Mouse (Mus musculus) liver, embryonic 14.5 days (tissue): ENCODE measurements around the gene Capn9. TPM values are rescaled to one million over a fixed set of nuclear protein-coding genes. Genes with fewer than 3 reads are reported as not detected.

ENCODE experiments used
- ATAC-seq: fragments of 200-750 bp; cut with Nextera tagmentation; 2 replicates; pipeline ENCODE4 v1.8.0; 2017; ENCODE audit warnings: moderate number of reproducible peaks, mild to moderate bottlenecking, moderate library complexity; ENCODE audit not compliant: insufficient read depth
- DNase-seq, 3 experiments: peaks; one replicate each; pipeline ENCODE4 v3.0.0-alpha.2; 2012 to 2013; ENCODE audit warnings: low read depth in 3 of 3, low spot score in 3 of 3
- H3K27ac ChIP-seq: fragments of 300-500 bp; sonication (generic); 2 replicates; pipeline ENCODE4 v1.5.1; 2014; ENCODE audit warnings: moderate library complexity, mild to moderate bottlenecking, control low read depth, inconsistent platforms
- H3K27me3 ChIP-seq: fragments of 300-500 bp; sonication (generic); 2 replicates; pipeline ENCODE4 v1.6.1; 2014; ENCODE audit warnings: mild to moderate bottlenecking, low read length, moderate library complexity; ENCODE audit not compliant: control insufficient read depth, insufficient read depth
- H3K36me3 ChIP-seq: fragments of 300-500 bp; sonication (generic); replicated peaks from 2 replicates; pipeline ENCODE4 v1.6.1; 2014; ENCODE audit warnings: low read depth; ENCODE audit not compliant: control insufficient read depth, insufficient read depth
- H3K4me1 ChIP-seq, 2 experiments: fragments of 200-500 bp in 1 of 2; fragments of 300-500 bp in 1 of 2; sonication (generic) in 1 of 2; replicated peaks; 2 replicates each; pipeline ENCODE4 v1.6.1; 2012 to 2014; ENCODE audit warnings: antibody characterized with exemption in 1 of 2, inconsistent platforms in 1 of 2, low read length in 1 of 2; ENCODE audit not compliant: control insufficient read depth in 2 of 2, insufficient read depth in 2 of 2
- H3K4me2 ChIP-seq: fragments of 300-500 bp; sonication (generic); 2 replicates; pipeline ENCODE4 v1.6.1; 2014; ENCODE audit warnings: low read depth, mild to moderate bottlenecking, control low read depth, moderate library complexity
- H3K4me3 ChIP-seq, 2 experiments: fragments of 200-500 bp in 1 of 2; fragments of 300-500 bp in 1 of 2; sonication (generic) in 1 of 2; 2 replicates each; pipeline ENCODE4 v1.5.1; 2012 to 2014; ENCODE audit warnings: low read depth in 2 of 2, low read length in 2 of 2, mild to moderate bottlenecking in 2 of 2, control low read depth in 1 of 2, inconsistent platforms in 1 of 2, moderate library complexity in 1 of 2; ENCODE audit not compliant: insufficient read depth in 1 of 2
- H3K9ac ChIP-seq: fragments of 300-500 bp; sonication (generic); replicated peaks from 2 replicates; pipeline ENCODE4 v1.6.1; 2014; ENCODE audit warnings: mild to moderate bottlenecking, control low read depth, moderate library complexity
- H3K9me3 ChIP-seq: fragments of 300-500 bp; sonication (generic); 2 replicates; pipeline ENCODE4 v1.6.1; 2016; ENCODE audit warnings: low read length, mixed read lengths; ENCODE audit not compliant: control insufficient read depth
- CTCF ChIP-seq: IDR thresholded peaks from 2 replicates; pipeline ENCODE4 v1.5.1; 2016; ENCODE audit warnings: antibody characterized with exemption, low read depth, control low read depth
- EP300 ChIP-seq: IDR thresholded peaks from 2 replicates; pipeline ENCODE4 v1.6.1; 2016; ENCODE audit warnings: antibody characterized with exemption, low read depth
- WGBS: fragments of 180-500 bp; shearing (Covaris S2); extraction: QIAGEN DNeasy Blood & Tissue Kit; methylation state at CpG from one replicate; pipeline ENCODE4 v1.1.7; 2014; ENCODE audit not compliant: insufficient replicate concordance; 5-methylcytosine and 5-hydroxymethylcytosine counted together
- polyA plus RNA-seq, 2 experiments: library from polyadenylated mRNA; depleted of rRNA in 1 of 2; stranded (reverse) in 1 of 2; unstranded in 1 of 2; fragments of >200 nt; fragmentation: Nextera tagmentation in 1 of 2; extraction: Ambion mirVana in 1 of 2; gene quantifications; 2 replicates each; pipeline versions ENCODE4 v1.2.1 to v1.2.3; 2012 to 2014

Capn9 gene
- polyA plus RNA-seq, 2 experiments, result not detected

GRCm38 (mm10) chr8:124657961-124658360, 82.0 kb downstream of the Capn9 start:
- Histone ChIP-seq H3K4me2 (peak overlapping the region; percentile 70), H3K4me1 (peaks cover 34 to 71% of the 10 kb centered on the region in 2 experiments)

DNA sequence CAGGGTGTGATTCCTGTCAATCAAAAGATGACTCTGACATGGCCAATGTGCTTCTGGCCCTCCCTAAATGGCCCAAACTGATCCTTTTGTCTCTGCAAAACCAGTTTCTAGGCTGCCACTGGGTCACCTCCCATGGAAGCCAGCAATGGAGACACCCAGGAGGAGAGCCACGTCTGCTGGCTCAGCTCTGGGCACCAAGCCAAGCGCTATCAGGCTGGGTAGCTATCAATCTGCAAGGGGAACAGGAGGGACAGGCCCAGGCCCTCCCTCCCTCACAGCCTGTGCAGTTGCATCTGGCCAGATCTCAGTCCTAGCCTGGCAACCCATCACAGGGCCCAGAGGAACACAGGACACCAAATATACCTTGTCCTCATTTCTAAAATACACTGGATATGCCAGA, 82.5 kb downstream of the Capn9 start:
- Histone ChIP-seq H3K4me3 (peak overlapping the region in 1 of 2 experiments; percentile 30; a peak in 2 of 4 replicates), H3K4me1 (peaks cover 34 to 69% of the 10 kb centered on the region in 2 experiments), H3K36me3 (peaks cover 4% of the 10 kb centered on the region; the same call in 1 of the 2 replicates), H3K9me3 (no peaks in the 10 kb centered on the region), H3K9ac (peak overlapping the region; percentile 50), H3K27me3 (no peaks in the 10 kb centered on the region), H3K4me2 (peak overlapping the region; percentile 70), H3K27ac (peak overlapping the region; percentile 89)
- TF ChIP-seq EP300 (0 out of 2 replicates have a peak, but pooled peaks have one; percentile 30), CTCF (no peak)
- 19% methylated on average over 2 of the region's 2 CpGs for WGBS
- ATAC-seq (peak; percentile 84), DNase-seq (peak in 1 of 3 experiments; percentile 67)

More at GRCm38 (mm10) chr8:124657961-124658360, 82.0 kb downstream of the Capn9 start:
- peak overlapping the region; percentile 89 for H3K27ac ChIP-seq
- H3K4me3 ChIP-seq, result peak overlapping the region in 1 of 2 experiments; percentile 30; a peak in 2 of 4 replicates
- 28% methylated on average over 7 of the region's 7 CpGs for WGBS
- no peaks in the 10 kb centered on the region for H3K27me3 ChIP-seq
- H3K9ac ChIP-seq, result peak overlapping the region; percentile 50
- H3K9me3 ChIP-seq, result no peaks in the 10 kb centered on the region
- peaks cover 4% of the 10 kb centered on the region; the same call in 1 of the 2 replicates for H3K36me3 ChIP-seq
- peak; percentile 69 for TF ChIP-seq EP300
- TF ChIP-seq CTCF, result no peak
- DNase-seq (peak in 2 of 3 experiments; percentile 58 to 63), ATAC-seq (peak; percentile 89)

DNA sequence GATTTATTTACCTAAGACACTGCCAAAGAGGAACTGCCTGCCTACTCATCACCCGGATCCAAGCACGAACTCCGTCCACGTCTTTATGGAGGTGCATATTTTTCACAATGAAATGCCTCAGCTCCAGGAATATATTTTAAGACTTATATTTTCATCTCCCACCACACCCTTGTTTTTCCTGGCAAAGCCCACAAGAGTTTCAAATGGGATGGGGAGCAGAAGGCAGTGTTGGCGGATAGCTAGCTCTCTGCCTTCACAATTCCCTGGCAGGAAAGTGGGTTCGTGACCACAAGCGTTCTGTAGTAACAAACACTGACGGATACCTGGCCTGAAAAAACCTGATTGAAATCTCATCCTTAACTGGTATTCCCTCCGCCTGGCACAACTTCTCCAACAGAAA, 85.9 kb downstream of the Capn9 start:
- H3K9ac ChIP-seq, result peak overlapping the region; percentile 79
- H3K4me3 ChIP-seq, result peak overlapping the region; percentile 72 to 78
- no peak for TF ChIP-seq CTCF
- TF ChIP-seq EP300, result no peak
- DNase-seq (no peak), ATAC-seq (no peak)
- 46% methylated on average over 9 of the region's 9 CpGs for WGBS
- H3K36me3 ChIP-seq, result 0 out of 2 replicates have a peak, but pooled peaks cover 2% of the 10 kb centered on the region
- peak overlapping the region; percentile 88 for H3K4me2 ChIP-seq
- H3K9me3 ChIP-seq, result no peaks in the 10 kb centered on the region
- no peaks in the 10 kb centered on the region for H3K27me3 ChIP-seq
- H3K4me1 ChIP-seq, result peaks cover 31 to 50% of the 10 kb centered on the region in 2 experiments
- no peak overlapping the region for H3K27ac ChIP-seq

- no peak for TF ChIP-seq EP300
- TF ChIP-seq CTCF, result no peak
- under 1% methylated on average over 48 of the region's 49 CpGs for WGBS
- Histone ChIP-seq H3K9me3 (no peaks in the 10 kb centered on the region), H3K9ac (peak overlapping the region; percentile 79), H3K36me3 (no peaks in the 10 kb centered on the region), H3K4me2 (peak overlapping the region; percentile 88), H3K27ac (peak overlapping the region; percentile 27; the same call in 1 of the 2 replicates), H3K4me1 (peaks cover 26 to 42% of the 10 kb centered on the region in 2 experiments), H3K4me3 (peak overlapping the region; percentile 72 to 78), H3K27me3 (no peaks in the 10 kb centered on the region)
- peak; percentile 33 for ATAC-seq
- DNase-seq, result no peak
Observed at GRCm38 (mm10) chr8:124662446-124663111, 86.7 kb downstream of the Capn9 start.
